Mouse (Mus musculus): ENCODE results near the gene Rab11fip4.

The Rab11fip4 gene

GRCm38 (mm10) chr11:79654407-79654831 lies 63.4 kb downstream of the Rab11fip4 start:
- no peak for ATAC-seq (ENCODE audit: low TSS enrichment)

DNA sequence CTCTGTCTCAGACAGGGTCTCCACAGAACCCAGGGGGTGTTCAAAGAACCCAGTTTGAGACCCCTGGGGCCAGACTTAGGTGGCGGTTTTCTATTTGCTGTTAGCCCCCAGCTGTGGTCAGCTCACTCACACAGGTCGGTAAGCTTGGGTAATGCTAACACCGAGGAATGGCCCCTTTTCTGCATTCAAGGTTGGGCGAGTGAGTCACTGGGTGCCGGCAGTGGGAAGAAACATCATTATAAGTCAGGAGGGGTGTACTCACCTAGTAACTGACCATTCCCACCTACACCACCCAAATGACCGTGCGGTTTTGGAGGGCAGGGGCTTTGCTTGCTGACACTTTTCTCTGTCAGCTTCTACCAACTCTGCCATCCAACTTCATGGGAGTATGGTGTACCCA lies 64.6 kb downstream of the Rab11fip4 start:
- no peak for ATAC-seq (ENCODE audit: low TSS enrichment)

DNA sequence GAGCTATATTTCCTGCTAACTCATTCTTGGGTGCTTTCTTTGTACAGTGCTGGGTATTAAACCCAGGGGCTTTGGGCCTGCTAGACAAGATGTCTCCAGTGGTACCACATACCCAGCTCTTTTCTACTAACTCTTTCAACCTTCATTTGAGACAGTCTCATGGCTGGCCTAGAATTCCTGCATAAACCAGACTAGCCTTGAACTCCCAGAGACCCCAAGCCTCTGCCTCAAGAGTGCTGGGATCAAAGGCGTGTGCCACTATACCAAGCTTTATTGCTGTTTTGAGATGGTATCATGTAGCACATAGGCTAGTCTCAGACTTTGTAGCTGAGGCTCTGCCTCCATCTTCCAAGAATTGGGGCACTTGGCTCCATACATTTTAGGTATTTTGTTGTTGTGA lies 65.5 kb downstream of the Rab11fip4 start:
- no peak for ATAC-seq (ENCODE audit: low TSS enrichment)

DNA sequence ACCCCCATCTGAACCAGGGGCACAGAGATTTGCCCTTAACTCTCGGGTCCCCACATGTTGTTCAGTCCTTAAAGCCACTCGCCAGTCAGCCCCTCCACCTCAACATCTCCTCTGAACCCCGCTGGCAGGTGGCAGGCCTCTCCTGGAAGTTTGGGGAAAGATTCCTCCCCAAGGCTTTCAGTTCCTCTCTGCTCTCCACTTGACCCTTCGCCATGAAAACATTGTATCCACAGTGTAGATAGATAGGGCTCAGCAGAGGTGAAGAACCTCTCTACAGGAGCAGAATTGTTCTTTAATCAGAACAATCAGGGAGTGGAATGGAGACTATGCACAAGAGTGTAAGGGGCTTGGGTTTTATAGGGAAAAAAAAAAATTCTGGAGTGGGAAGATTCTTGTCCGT lies 66.0 kb downstream of the Rab11fip4 start:
- no peak for ATAC-seq (ENCODE audit: low TSS enrichment)

DNA sequence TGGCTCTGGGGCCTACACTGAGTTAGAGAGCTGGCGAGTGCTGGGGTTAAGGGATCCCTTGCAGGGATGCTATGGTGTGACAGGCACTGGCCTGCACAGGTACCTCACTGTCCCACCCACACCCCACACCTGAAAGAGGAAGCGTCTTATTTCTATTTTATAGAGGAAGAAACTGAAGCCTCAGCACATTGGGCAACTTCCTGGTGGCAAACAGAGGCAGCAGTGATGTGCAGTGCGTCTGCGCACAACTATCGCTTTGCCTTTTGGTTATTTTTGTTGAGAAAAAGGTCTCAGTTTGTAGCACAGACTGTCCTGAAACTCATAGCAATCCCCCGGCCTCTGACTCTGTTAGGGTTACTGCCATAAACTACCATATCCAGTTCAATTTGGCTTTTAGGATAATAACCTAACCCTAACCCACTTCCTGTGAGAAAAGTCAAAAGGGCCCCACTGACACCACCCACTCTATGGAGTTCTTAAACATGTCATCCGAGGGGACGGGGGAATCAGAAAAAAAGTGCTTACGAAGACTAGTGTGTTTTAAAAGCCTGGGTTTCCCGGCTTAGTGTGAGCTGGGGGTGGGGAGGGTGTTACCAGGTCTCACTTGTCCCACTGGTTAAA lies 67.3 kb downstream of the Rab11fip4 start:
- ATAC-seq (ENCODE audit: low TSS enrichment), result no peak

DNA sequence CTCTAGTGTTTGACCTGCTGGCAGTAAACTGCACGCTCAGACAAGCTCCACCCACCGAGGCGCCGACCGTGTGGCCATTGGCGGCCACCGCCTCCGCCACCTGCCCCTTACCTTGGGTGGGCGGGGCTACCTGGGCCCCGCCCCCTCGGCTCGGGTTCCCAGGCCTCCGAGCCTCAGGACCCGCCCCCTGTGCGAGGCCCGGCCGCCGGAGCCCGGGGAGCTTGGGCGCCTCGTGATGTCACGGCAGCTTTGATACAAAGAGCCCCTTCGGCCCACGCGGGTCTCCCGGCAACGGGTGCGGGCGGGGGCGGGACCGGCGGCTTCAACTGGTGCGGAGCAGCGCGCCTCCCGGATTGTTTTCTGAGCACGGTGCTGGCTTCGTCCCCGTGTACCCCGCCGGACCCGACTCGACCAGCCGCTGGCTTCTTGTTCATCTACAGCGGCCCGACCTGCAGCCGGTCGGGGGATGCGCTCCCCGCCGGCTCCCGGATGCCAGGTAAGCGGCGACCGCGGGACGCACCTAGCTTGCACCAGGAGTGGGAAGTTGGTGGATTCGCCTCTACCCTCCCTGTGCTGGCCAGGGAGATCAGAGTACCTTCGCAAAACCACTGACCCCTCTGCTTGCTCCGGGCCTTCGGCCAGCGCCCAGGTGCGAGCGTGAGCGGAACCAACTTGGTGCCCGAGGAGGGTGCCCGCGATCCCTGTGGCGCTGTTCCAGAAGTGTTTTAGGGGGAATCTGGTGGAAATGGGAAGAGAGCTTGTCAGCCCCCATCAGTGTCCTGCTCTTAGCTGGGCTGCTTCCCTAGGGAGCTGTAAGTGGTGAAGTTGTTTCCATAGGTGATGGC lies 69.6 kb downstream of the Rab11fip4 start:
- peak; percentile 21; the same call in 1 of the 2 replicates for ATAC-seq (ENCODE audit: low TSS enrichment)

GRCm38 (mm10) chr11:79661877-79662545 lies 71.0 kb downstream of the Rab11fip4 start:
- no peak for ATAC-seq (ENCODE audit: low TSS enrichment)

DNA sequence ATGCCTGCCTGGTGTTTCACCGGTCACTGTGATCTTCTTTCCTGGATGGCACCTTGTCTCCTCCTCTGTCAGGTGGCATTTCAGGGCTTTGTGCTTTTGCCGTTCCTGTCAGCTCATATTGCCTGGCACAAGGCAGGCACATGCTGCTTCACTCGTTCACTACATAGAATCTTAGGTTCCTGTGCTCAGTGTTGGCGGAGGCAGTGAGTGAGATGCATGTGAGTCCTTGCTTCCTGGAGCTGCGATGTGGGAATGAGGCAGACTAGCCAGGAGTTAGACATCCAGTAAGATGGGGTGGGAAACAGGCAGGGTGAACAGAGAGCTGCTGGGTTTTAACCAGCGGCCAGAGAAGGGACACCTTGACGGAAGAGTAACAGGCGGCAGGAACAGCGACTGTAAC lies 72.1 kb downstream of the Rab11fip4 start:
- peak; percentile 69 for ATAC-seq (ENCODE audit: low TSS enrichment)

DNA sequence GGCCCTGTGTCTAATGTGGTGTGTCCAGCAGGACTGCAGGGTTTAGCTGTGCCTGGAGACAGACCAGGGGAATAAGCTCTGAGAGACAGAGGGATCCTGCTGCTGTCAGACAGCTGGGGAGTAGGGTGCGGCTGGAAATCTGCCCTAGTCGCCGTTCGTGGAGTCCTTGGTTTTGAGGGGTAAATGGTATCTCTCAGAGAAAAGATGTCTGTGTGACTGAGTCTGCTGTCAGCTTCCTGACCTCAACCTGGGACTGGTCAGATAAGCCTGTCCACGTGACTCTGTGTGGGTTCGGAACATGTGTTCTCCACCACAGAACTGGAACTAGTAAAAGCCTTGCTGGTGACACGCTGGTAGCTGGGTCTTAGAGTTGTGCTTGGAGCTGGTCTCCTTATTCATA lies 72.6 kb downstream of the Rab11fip4 start:
- ATAC-seq (ENCODE audit: low TSS enrichment), result peak; percentile 32; the same call in 1 of the 2 replicates

GRCm38 (mm10) chr11:79666544-79666943 lies 75.5 kb downstream of the Rab11fip4 start:
- no peak for ATAC-seq (ENCODE audit: low TSS enrichment)

GRCm38 (mm10) chr11:79669210-79669609 lies 78.2 kb downstream of the Rab11fip4 start:
- ATAC-seq (ENCODE audit: low TSS enrichment), result no peak

DNA sequence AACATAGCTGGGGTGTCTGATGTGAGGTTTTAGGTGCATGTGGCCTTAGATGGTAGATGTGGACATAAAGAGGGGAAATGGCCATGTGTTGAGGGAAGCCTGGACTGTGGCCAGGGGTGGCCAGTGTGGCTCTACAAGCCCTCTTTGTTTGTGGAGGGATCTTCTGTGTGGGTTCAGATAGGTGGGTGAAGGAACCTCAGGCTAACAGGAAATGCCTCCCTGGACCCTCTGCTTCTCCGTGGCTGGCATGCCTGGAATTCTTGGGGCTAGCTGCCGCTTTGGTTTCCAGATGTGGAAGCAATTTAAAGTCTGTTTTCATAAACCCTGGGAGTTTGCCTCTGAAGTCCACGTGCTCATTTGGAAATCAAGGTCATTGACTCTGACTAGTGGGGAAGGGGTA lies 78.9 kb downstream of the Rab11fip4 start:
- ATAC-seq (ENCODE audit: low TSS enrichment), result no peak

DNA sequence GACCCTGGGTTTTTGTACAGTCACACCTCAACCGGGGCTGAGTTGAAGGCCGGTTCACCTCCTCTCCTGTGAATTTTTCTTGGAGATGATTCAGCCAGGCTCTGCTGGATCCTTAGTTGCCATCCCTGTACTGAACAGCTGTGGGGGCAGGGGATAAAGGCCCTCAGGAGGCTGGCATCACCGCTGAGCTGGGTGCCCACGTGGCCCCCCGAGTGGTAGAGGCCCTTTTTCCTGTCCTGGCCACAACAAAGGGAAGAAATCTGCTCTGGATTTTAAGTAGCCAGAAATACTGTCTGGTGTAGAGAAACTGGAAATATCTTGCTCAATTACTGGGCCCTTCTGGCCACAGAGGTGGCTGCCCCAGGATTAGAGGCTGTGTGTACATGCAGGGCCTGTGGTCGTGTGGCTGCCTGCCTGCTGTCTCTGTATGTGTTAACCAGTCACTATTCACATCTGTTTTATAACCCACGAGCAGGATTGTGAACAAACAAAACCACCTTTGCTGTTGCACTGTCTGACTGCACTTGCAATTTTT lies 79.5 kb downstream of the Rab11fip4 start:
- ATAC-seq (ENCODE audit: low TSS enrichment), result no peak

- ATAC-seq (ENCODE audit: low TSS enrichment), result no peak
These were observed 80.8 kb downstream of the Rab11fip4 start for GRCm38 (mm10) chr11:79671668-79672281.

DNA sequence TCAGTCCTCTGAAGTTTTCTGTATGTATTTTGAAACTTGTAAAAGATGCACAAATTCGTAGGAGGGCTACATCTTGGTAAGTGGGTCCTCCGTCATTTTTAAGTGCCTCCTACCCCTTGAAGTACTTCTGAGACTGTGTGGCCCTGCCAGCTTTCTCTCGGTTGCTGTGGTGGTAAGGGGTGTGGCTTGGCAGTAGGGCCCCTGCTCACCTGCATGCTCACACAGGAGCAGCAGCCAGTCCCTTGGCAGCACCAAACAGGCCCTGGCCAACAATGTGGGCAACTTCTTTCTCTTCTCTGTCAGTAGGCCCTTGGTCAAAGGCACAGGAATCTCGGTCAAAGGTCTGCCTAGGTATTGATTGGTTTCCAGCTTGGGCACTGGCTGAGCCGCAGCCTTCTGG lies 82.1 kb downstream of the Rab11fip4 start:
- no peak for ATAC-seq (ENCODE audit: low TSS enrichment)

GRCm38 (mm10) chr11:79673717-79674116 lies 82.7 kb downstream of the Rab11fip4 start:
- no peak for ATAC-seq (ENCODE audit: low TSS enrichment)

DNA sequence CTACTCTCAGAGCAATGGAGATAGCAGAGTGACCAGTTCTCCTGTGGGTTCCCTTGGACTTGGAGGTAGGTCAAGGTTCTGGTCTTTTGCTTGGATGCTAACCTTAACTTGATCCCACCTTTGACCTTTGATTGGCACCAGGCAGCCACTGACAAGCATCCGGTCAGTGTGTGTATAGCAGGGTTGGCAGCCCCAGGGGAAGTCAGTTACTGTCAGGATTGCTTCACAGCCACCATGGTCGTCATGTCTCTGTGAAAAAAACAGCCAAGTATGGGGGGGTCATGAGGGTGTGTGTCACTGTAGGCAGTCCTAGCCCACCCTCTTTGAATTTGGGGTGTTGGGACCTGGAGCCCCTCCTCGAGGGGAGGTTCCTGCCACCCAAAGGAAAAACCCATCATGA lies 83.2 kb downstream of the Rab11fip4 start:
- no peak for ATAC-seq (ENCODE audit: low TSS enrichment)

DNA sequence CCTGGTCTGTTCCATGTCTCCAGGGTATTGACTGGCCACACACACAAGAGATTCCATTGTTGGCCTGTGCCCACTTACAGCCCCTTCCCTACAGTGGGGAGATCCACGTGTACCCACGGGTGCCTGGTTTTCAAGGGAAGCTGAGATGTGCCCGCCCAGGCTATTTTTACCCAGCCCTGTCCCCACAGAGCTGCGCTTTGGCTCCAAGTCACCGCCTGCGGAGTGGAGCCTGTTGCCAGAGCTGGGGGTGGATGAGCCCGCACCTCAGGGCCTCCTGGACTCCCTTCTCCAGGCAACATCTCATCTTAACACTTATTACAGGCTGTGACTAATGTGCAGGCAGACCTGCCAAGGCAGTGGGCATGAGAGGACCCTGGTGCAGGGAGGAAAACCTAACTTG lies 83.6 kb downstream of the Rab11fip4 start:
- ATAC-seq (ENCODE audit: low TSS enrichment), result peak; percentile 64

DNA sequence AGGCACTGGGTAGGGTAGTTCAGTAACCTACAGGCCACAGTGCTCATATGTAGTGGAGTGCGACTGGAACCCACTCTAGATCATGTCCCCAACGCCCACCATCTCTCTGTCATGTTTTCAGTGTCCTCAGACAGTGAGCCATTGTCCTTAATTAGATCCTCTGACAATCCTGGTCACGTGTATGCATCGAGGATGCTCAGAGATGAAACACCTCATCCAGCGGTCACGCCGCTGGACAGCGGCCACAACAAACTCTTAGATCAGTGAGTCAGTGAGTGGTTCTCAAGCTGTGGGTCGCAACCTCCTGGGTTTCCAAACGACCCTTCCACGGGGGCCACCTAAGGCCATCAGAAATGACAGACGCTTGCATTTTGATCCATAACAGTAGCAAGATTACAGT lies 84.3 kb downstream of the Rab11fip4 start:
- ATAC-seq (ENCODE audit: low TSS enrichment), result no peak

DNA sequence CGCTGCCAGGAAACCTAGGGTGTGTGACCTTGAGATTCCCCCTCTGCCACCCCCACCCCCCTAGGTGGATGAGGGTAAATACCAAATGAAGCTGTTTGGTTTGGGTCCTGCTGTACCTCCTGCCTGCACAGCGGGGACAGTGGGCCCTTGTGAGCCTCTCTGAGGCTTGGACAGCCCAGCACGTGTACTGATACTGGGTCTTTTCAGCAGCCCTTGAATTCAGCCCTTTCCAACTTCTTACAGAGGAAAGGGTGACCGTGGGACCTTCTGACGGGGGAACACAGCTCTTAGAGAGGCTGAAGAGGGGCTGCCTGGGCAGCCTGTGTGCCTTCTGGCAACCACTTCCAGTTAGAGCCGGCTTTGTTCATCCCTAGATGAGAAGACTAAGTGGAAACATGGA lies 85.0 kb downstream of the Rab11fip4 start:
- ATAC-seq (ENCODE audit: low TSS enrichment), result no peak

- no peak for ATAC-seq (ENCODE audit: low TSS enrichment)
These were observed 85.5 kb downstream of the Rab11fip4 start for GRCm38 (mm10) chr11:79676483-79676967.

GRCm38 (mm10) chr11:79677402-79677801 lies 86.4 kb downstream of the Rab11fip4 start:
- ATAC-seq (ENCODE audit: low TSS enrichment), result peak; percentile 35
